Mouse (Mus musculus): ENCODE data around the gene Acadl. TPM values are rescaled to one million over a fixed set of nuclear protein-coding genes. Genes with fewer than 3 reads are reported as not detected.

Acadl gene
- total RNA-seq, 2 experiments from 2014 or later = 256 to 293 TPM

DNA sequence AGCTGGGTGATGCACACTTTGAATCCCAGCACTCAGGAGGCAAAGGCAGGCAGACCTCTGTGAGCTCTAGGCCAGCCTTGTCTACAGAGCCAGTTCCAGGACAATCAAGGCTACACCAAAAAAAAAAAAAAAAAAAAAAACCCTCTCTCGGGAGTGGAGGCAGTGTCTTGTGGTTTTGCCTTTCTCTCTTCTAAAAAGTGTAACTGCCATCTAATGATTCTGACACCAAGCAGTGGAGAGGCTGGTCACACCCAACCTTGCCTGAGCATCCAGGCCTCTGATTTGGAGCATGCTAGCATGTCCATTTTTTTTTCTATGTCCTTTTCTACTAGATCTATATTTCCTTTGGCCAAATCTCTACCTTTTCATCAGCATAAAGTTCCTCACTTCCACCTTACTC lies 23.9 kb downstream of the Acadl start:
- no peak for DNase-seq

DNA sequence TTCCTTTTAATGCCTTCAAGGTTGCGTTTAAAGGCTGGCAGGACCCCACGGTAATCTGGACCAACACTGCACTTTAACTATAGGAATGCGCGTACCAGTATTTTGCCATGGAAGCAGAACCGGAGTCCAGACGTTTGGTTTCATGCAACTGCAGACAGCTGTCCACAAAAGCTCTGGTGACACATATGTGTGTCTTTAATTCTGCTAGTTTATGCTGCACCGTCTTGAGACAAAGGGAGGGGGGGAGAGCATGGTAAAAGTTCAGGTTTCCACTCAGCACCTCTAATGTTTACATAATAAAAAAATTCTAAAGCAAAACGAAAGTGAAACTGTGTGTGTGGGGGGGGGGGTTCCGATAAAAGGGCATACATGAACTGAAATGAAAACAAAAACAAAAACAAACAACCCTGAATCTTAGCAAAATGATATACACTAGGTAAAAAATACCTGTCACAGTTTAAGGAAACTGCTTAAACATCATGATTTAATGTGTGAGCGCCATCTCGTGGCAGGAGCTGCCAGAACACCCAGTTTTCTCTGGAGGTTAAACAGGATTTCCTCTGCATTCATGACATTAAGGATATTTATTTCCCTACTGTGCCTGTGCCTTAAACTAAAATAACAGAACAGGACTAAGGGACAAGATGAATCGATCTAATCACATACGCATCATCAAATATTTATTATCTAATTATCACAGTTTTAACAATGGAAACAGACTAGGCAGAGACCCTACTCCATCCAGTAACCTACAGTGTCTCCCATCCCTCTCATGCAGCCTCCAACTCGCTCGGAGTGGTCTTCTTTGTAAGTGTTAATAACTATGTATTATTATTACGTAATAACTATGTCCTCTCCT lies 24.7 kb downstream of the Acadl start:
- DNase-seq = no peak

DNA sequence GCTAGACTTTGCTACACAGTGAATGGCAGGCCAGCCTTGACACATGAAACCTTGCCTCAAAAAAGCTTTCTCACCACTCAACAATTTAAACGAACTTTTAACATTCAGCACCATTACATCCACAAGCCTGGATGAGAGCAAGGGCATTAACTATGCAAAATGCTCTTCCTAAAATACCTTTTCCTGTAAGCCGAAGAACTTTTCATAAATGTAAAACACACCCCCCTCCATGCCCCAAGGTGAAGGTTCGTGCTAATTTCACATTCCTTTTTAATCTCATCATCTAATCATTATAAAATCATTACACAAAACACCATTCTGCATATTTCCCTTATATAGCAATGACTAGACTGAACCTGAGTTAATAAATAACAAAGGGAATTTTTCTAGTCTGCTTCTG lies 25.9 kb downstream of the Acadl start:
- no peak for DNase-seq

DNA sequence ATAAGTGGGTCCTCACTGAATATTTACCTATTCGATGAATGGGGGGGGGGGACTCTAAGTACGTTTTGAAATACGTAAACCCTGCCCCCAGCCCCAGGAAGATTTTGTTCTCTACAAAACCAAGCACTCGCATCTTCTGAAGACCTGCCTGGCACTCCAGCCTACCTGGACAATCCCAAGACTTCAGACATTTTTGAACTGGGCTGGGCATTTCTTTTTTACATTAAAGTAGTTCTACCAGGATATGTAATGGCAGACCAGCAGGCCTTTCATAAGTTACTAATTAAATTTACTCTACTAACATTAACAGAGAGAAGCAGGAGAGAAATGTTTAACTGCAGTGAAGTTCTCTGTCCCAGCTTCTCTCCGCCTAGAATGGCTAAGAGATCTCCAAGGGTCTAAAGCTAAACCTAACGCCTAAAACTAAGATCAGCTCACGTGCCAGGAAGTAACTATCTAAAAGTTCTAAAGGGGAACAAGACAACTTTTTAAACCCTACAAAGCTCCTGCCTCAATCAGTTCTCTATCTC lies 30.4 kb downstream of the Acadl start:
- DNase-seq = no peak

DNA sequence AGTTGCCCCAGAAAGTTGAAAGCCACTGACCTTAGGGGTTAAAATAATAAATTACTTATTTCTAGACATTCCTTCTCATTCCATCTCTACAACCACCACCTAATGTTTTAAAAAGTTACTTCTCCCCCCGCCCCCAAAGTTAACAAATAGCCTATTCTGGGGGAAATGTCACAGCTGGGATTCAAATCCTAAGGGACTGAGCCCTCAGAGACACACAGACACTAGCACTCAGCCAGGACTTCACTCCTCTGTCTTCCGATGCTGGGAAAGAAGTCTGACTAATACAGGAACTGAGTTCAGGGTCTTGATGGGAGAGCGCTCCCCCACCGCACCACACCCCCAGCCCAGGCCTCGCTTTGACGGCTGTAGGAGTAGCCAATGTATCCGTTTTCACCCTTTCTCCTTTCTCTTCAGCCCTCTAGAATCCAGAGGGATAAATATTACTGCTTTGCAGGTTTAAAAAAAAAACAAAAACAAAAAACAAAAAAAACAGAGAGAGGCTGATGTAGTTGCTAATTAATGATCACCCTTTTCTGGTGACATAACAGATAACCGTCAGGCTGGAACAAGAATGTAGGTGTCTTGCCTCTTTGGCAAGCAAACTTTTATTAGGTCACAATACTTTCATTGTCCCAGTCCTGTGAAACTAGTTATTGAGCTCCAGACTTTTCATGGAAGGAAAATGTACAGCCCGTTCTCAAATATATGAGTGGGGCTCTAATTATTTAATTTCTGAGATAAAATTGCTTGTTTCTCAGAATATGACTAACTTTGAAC lies 31.1 kb downstream of the Acadl start:
- DNase-seq = no peak

DNA sequence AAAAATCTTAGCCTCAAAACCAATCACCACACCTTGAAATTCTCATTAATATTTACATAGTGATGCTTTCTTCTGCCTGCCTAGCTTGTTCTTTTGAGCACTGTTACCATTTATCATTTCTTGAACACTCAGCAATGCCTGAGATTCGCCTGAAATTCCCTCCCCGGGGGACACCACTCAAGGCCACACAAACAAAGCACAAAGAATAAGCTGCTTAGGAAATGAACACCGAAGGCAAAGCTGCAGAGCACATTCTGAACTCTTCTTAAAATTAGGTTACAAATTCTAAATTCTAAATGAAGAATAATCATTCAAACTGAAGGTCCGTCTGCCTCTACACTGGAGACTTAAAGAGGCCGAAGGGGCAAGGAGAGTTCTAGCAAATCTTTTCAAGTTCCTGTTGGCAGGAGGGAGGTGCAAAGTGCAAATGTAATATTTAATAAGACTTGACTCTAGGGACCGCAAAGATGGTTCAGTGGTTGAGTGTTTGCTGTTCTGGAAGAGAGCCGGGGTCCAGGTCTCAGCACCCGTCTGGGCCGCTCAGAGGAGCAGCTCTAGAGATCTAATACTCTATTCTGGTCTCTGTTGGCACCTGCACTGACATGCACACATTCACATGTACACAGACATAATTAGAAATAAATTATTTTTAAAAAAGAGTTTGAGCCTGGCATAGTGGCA lies 33.5 kb downstream of the Acadl start:
- no peak for DNase-seq

DNA sequence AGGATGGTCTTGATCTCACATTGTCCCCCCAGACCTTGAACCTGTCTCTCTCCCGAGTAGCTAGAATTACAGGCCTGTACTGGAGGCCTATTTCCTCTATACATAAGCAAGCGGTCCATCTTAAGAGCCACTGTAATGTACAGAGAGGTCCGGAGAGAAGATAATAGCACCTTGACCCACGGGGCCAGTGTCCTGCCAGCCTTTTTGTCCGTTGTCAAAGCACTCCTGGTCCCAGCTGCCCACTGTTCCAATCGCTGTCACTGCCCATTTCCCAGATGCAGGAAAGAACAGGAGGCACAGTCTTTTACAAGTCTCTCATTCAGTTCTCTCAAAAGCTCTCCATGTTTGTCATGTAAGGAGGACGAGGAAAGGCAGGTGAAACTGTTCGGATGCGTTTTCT lies 41.1 kb downstream of the Acadl start:
- no peak for DNase-seq

DNA sequence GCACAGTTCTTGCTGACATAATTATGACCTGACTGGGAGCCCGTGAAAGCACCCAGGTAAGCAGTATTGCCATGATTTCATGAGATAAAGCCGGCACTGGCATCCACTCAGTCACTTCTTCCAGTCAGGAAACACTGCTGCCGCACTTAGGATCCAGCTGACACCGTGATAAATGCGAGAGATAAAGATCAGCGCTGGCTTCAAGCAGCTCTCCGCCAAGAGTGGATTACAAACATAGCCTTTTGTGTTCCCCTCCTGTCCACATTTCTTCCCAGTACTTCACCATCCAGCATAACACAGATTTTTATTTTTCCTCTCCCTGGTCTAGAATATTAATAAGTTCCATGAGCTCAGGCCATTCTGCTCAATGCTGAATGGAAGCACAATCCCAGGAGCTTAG lies 42.8 kb downstream of the Acadl start:
- no peak for DNase-seq

DNA sequence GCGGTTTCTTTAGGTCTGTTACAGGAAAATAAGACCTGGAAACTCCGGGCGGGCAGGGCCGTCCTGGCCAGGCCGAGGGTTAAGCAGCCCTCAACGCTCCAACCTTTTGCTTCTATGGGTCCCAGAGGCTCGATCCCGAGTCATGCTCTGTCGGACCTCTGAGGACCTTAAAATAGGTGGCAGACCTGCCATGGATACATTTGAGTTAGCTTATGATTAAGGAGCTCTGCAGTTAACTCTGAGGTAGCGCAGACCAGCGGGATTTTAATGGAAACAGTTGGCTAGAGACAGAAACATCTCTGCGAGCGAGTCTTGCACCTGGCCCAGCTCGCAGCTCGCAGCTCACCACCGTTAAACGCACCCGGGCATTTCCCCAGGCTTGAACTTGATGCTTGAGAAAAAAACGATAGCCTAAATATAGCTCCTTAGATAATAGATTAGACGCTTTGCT lies 45.2 kb downstream of the Acadl start:
- no peak for DNase-seq

DNA sequence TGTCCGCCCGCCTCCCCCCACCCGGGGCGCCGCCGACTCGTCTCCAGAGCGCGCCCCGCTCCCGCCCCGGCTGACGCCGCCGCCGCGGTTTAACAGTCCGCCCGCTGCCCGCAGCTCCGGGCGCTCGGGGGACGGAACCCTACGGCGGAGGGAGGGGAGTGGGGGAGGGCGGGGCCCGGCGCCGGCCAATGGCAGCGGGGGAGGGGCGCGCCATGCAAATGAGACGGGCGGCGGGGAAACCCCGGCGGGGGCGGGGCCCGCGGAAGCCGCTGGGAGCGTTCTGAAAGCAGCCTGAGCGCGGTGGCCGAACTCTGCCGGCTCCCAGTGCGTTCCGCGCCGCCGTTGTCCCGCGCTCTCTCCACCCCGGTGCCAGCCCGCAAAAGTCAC lies 45.6 kb downstream of the Acadl start, which contains the start of gene Kansl1l:
TSS of gene Kansl1l (minus strand) at position 110 of the 387 bp plus-strand sequence.
- peak; percentile 96 for DNase-seq

DNA sequence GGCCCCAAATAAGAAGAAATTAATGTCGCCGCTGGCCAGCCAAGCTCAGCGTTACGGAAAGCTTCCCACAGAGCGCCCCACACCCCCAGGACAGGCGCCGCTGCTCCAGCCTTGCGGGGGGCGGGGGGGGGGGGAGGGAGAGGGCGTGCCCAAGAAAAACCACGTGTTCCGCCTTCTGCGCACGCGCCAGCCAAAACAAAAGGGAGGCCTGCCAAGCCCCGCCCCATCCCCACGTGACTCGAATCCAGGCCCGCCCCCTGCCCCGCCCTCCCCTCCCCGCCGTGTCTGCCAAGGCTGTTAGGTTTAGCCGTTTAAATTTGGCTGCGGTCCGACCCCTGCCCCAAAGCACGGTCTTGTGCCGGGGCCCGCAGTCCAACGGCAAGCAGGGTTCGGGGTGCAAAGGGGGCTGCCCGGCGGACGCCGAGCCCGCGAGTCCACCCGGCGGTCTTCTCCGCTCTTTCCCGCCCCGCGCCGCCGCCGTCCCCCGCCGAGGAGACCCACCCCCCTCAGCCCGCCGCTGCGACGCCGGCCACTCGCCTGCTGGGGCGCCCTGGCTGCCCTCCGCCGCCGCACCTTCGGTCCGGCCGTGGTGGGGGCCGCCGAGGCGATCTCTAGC lies 46.1 kb downstream of the Acadl start:
- peak; percentile 92 for DNase-seq

DNA sequence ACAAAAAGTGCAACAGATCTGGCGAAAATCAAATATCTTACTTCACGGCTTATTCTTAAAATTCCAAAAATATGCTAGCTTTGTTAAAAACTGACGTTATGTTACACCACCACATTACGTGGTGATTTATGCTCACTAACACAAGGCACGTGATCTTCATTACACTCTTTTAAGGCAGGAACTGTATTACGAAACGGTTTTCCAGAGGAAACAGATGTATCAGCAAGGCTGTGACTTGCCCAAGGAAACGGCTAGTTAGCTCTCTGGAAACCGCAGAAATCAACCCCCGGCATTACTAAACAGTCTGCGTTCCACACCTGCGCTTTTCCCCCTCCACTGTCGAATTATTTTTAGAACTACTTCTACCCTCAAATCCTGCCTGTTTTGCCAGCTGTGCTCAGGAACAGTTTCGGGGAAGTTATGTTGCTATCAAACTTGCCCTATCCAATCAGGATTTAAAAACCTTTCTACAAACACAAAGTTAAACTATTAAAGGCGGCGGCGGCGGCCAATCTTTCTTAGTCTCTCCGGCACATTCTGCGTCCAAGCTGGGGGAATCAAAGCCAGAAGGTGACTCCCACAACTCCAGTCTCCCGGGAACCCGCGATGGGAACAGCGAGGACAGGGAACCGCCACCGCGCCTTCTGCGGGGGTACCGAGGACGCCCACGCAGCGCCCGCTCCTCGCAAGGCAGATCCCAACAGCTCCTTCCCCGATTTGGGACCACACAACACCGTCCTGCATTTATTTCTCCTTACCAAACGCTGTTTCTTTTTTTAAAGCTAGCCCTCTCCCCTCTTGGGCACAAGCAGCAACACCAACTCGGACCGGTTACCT lies 46.9 kb downstream of the Acadl start:
- peak; percentile 63 for DNase-seq

DNA sequence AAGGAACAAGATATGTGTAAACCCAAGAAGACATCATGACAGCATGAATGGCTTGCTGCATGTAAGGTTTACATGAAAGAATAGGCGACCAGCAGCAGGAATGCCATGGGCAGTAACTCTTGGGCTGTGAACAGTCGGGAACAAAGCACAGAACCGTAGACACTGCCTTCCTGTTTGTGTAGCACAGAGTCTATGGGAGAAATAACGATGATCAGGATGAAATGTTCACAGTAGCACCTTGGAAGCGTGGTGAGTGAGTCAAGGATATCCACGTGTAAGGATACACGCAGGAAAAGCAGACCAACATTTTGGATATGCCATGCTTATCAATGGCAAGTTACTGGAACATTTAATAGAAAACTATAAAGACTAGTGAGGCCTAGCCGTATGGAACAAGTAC lies 48.3 kb downstream of the Acadl start:
- no peak for DNase-seq

DNA sequence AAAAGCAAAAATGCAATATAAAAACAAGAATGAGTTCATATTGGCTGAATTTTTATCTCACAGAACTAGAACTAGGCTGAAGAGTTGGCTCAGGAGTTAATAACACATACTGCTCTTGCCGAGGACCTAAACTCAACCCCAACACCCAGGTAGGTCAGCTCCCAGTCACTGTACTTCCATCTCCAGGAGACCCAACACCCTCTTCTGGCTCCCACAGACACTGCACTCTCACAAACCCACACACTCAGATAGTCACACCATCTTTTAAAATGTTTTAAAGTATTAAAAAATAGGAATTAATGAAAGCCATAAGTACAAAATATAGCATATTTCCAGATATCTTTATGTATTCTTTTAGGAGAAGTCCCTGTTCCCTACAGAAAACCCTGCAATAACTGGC lies 49.9 kb downstream of the Acadl start:
- no peak for DNase-seq

DNA sequence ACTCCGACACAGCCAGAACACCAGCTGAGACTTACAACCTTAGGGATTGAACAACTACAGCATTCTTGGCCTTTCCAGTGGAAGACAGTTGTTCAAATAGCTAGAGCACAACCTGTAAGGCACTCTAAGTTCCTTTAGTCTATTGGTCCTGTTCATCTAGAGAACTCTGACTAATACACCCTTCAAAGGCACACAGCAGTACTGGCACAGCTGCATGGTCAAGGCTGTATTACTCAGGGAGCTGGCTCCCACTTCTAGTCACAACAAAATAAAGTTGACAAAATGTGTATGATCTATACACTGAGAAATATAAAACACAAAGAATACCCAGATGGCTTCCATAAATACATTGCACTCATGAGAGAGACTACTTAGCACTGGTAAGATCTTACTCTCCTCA lies 56.3 kb downstream of the Acadl start:
- DNase-seq = no peak

DNA sequence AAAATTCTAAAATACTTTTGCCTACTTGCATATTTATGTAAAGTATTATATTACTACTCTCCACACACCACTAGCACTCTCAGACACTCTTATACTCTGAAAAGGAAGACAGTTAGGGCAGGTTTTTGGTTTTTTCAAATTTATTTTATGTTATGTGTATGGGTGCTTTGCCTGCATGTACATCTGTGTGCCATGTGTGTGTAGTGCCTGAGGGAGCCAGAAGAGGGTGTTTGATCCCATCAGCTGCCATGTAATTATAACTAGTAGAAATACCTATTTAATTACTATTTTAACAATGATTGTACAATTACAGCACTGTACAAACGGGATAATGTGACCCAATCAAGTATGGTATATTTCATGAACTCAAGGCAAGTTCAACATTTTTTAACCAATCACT lies 57.7 kb downstream of the Acadl start:
- no peak for DNase-seq

DNA sequence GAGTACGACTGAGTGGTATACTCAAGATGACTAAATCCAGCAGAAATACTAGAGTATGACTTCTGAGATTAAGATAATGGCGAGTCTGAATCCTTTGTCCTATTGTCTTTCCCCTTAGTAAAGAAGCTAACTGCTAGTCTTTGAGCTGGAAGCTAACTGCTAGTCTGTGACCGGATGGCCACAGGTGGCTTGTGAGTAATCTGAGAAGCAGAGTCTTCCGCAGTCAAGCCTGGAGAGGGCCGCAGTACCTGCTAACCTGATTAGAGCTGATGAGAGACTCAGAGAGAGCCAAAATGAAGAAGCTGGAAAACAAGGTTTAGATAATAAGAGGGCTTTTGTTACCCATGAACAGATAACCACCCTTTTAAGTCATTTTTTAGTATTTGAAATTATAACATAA lies 58.4 kb downstream of the Acadl start:
- no peak for DNase-seq

DNA sequence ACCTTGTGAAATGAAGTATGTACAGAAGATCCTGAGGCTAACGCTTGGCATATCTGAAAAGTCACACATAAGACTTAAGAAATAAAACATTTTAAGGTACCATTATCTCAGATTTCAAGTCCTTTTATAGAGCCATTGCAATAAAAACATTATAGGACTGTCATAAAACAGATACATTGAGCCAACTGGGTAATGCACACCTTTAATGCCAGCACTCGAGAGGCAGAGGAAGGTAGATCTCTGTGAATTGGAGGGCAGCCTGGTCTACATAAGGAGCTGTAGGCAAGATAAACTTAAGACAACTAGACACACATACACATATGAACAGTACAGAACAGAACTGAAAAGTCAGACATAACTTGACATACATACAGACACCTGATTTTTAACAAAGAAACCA lies 65.1 kb downstream of the Acadl start:
- DNase-seq = no peak

DNA sequence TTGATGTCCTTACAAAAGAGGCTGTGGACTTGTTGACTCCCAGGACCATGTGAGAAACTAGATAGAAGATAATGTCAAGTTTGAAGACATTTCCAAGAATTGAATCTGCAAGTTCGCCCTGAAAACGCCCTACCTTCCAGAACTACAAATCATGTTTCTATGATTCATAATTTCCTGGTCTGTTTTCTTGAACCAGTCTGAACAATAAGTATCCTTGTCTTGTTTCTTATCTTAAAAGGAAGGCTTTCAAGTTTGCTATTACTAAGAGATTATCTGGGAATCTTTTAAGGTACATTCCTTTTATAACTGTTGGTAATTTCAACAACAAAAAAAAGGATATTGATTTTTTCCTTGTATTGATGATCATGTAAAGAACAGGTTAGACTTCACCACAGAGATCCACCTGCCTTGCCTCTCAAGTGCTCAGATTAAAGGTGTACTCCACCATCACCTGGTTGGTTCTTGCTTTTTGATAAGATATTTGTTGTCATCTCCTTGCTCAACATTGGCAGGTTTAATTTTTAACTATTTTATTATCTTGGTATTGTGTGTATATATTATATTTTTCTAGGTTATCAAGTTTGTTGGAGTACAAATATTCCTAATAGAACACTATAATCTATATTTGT lies 70.1 kb downstream of the Acadl start:
- no peak for DNase-seq

DNA sequence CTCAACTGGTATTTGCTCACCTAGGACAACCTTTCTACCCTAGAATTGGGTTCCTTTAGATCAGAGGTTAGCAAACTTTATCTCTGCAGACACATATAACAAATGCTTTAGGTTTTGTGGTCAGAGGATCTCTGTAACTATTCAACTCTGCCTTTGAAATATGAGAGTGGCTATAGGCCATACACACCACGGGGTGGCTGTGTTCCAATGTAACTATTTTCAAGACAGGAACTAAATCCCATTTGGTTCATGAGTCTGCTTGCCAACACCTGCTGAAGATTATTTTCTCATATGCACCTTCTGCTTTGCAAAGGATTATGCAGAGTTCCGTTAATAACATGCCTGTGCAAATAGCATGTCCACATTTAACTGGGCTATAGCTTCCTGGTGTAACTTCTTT lies 80.8 kb downstream of the Acadl start:
- no peak for DNase-seq

DNA sequence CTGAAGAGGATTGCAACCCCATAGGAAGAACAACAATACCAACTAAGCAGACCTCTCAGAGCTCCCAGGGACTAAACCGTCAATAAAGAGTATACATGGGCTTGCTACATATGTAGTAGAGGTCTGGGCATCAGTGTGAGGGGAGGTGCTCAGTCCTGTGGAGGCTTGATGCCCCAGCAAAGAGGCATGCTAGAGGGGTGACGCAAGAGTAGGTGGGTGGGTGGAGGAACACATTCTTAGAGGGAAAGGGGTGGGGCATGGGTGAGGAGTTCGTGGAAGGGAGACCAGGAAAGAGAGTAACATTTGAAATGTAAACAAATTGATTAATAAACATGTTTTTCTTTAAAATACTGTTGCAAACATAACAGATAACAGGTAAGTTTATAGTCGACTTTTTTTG lies 82.0 kb downstream of the Acadl start:
- no peak for DNase-seq

All from gastrocnemius, postnatal 25 days (tissue).